Mouse (Mus musculus): ENCODE results near the gene Wnt6.

Wnt6 gene

GRCm38 (mm10) chr1:74775816-74776215 is 4.1 kb downstream of the Wnt6 start:
- no peak for DNase-seq (ENCODE audit: low spot score)

- DNase-seq (ENCODE audit: low spot score): peak; percentile 75
Measured at GRCm38 (mm10) chr1:74778934-74779486, 7.3 kb downstream of the Wnt6 start.

GRCm38 (mm10) chr1:74782045-74782444 is 10.4 kb downstream of the Wnt6 start:
- no peak for DNase-seq (ENCODE audit: low spot score)

GRCm38 (mm10) chr1:74783554-74783953 is 11.9 kb downstream of the Wnt6 start:
- DNase-seq (ENCODE audit: low spot score): no peak

- DNase-seq (ENCODE audit: low spot score): no peak
Measured at GRCm38 (mm10) chr1:74784041-74784759, 12.5 kb downstream of the Wnt6 start.

- no peak for DNase-seq (ENCODE audit: low spot score)
Measured at GRCm38 (mm10) chr1:74787846-74788245, 16.2 kb downstream of the Wnt6 start.

- no peak for DNase-seq (ENCODE audit: low spot score)
Measured at GRCm38 (mm10) chr1:74788603-74789176, 17.0 kb downstream of the Wnt6 start.

- no peak for DNase-seq (ENCODE audit: low spot score)
Measured at GRCm38 (mm10) chr1:74790095-74790494, 18.4 kb downstream of the Wnt6 start.

GRCm38 (mm10) chr1:74791249-74791648 is 19.6 kb downstream of the Wnt6 start, which contains the start of gene Wnt10a:
TSS of gene Wnt10a (plus strand) at chr1:74791516.
- DNase-seq (ENCODE audit: low spot score): no peak

- no peak for DNase-seq (ENCODE audit: low spot score)
Measured at GRCm38 (mm10) chr1:74792831-74793660, 21.4 kb downstream of the Wnt6 start.

GRCm38 (mm10) chr1:74794487-74795144 is 22.9 kb downstream of the Wnt6 start:
- DNase-seq (ENCODE audit: low spot score): no peak

- no peak for DNase-seq (ENCODE audit: low spot score)
Measured at GRCm38 (mm10) chr1:74795145-74795529, 23.4 kb downstream of the Wnt6 start.

GRCm38 (mm10) chr1:74797459-74797858 is 25.8 kb downstream of the Wnt6 start:
- DNase-seq (ENCODE audit: low spot score): no peak

- no peak for DNase-seq (ENCODE audit: low spot score)
Measured at GRCm38 (mm10) chr1:74800424-74800888, 28.8 kb downstream of the Wnt6 start.

GRCm38 (mm10) chr1:74801631-74802140 is 30.0 kb downstream of the Wnt6 start:
- no peak for DNase-seq (ENCODE audit: low spot score)

- DNase-seq (ENCODE audit: low spot score): peak; percentile 52
Measured at GRCm38 (mm10) chr1:74802795-74803656, 31.3 kb downstream of the Wnt6 start.

- no peak for DNase-seq (ENCODE audit: low spot score)
Measured at GRCm38 (mm10) chr1:74804211-74804870, 32.6 kb downstream of the Wnt6 start.

- DNase-seq (ENCODE audit: low spot score): no peak
Measured at GRCm38 (mm10) chr1:74805340-74805835, 33.7 kb downstream of the Wnt6 start.

- DNase-seq (ENCODE audit: low spot score): no peak
Measured at GRCm38 (mm10) chr1:74805843-74806242, 34.2 kb downstream of the Wnt6 start.
